Mouse (Mus musculus) heart, adult 2 months (tissue): ENCODE results near the gene Hist1h4c.

Experiments
- CTCF ChIP-seq: fragments of 200-600 bp; IDR thresholded peaks from 2 replicates; pipeline ENCODE4 v1.8.1; 2022; ENCODE audit warnings: antibody characterized with exemption, mild to moderate bottlenecking, moderate library complexity
- EP300 ChIP-seq: fragments of 200-500 bp; IDR thresholded peaks from 2 replicates; pipeline ENCODE4 v1.6.1; 2011; ENCODE audit warnings: low read depth, low read length, control low read depth; ENCODE audit not compliant: insufficient read depth
- POLR2A ChIP-seq: fragments of 200-500 bp; IDR thresholded peaks from 2 replicates; pipeline ENCODE4 v1.6.1; 2011; ENCODE audit warnings: mild to moderate bottlenecking, low read depth, low read length, control low read depth; ENCODE audit not compliant: insufficient read depth

- TF ChIP-seq CTCF = no peak
- no peak for TF ChIP-seq POLR2A
- no peak for TF ChIP-seq EP300
Observed at GRCm38 (mm10) chr13:23685966-23686365, 12.3 kb downstream of the Hist1h4c start.
